Mouse (Mus musculus) adipocyte (in vitro differentiated cells): ENCODE measurements around the gene Zfp410.
"Not testable (repeated sequence)": the region's sequence is repeated elsewhere in the genome, so short reads cannot be mapped to it uniquely, and the experiment has no call there.

ENCODE experiments used
- DNase-seq: peaks from one replicate; pipeline ENCODE4 v3.0.0-alpha.2; 2016; ENCODE audit warnings: low spot score

The Zfp410 gene

GRCm38 (mm10) chr12:84316721-84317621 is at the start of gene Zfp410:
Zfp410 (plus strand) TSS chr12:84316852.
- peak; percentile 75 for DNase-seq

DNA sequence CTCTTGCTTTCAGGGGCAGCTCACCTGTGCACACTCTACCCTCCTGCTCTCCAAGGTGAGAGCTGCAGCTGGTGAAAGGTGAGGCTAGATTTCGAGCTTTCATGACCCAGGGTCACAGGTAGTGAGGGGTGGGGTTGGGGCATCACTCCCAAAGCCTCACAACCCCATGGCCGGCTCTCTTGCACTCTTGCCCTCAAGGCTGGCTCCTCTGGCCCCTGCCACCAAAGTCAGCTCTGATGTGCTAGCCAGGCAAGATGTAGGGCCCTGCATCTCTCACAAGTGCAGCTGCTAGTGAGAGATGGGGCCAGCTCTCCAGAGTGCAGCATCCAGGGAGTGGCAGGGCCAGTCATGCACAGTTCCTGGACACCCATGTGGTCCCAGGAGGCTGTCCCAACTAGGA is 49.4 kb upstream of the Zfp410 start:
- no peak for DNase-seq

DNA sequence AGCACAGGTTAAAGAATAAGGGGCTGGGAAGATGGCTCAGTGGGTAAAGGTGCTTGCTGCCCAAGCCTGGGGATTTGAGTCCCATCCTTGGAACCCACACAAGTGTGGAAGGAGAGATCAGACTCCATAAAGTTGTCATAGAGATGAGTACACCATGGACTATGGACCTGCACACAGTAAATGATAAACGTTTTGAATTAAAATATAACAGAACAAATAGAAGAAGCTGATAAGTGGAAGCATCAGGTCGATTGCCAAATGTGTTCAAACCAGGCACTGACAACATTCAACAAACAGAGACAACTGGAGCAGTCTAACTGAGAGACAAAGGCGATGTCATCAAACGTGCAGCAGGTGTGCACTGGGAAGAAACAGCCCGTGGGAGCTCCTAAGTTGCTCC is 43.3 kb upstream of the Zfp410 start:
- no peak for DNase-seq

- no peak for DNase-seq
Observed at GRCm38 (mm10) chr12:84275288-84275687, 41.4 kb upstream of the Zfp410 start.

- no peak for DNase-seq
Observed at GRCm38 (mm10) chr12:84276288-84276687, 40.4 kb upstream of the Zfp410 start.

GRCm38 (mm10) chr12:84276799-84277198 is 39.9 kb upstream of the Zfp410 start:
- DNase-seq: no peak

DNA sequence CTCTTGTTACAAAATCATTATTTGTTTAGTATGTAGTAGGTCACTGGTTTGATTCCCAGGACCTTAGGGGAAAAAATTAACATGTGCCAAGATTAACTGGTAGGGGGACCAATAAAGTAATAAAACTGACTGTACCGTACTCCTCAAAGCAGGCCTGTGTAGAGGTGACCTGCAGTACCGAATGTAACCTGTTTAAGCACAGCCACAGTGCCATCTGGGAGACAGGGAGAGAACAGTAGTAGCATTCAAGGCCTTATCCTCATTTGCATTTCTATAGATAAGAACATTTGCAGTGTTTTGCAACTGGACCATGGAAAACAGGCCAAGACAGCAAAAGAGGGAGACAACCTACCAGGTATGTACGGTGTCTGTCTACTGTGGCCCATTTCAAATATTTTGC is 38.8 kb upstream of the Zfp410 start:
- DNase-seq: no peak

DNA sequence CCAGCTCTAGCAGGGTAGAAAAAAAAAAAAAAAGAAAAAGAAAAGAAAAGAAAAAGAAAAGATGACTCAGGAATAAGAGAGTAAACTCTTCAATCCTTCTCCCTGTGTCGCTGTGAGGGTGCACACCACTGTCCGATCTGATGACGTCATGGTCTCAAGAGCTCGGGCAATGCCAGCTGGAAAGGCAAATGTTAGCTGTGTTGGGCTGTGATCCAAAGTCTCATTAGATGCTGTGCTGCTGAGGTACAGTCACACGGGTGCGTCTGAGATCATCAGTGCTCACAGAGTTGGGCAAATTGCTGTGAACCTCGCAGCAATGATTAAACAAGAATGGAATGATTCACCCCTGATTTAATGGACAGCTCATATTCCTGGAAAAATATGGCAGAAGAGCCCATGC is 37.8 kb upstream of the Zfp410 start:
- DNase-seq: peak; percentile 65

- peak; percentile 10 for DNase-seq
Observed at GRCm38 (mm10) chr12:84284391-84284790, 32.3 kb upstream of the Zfp410 start.

DNA sequence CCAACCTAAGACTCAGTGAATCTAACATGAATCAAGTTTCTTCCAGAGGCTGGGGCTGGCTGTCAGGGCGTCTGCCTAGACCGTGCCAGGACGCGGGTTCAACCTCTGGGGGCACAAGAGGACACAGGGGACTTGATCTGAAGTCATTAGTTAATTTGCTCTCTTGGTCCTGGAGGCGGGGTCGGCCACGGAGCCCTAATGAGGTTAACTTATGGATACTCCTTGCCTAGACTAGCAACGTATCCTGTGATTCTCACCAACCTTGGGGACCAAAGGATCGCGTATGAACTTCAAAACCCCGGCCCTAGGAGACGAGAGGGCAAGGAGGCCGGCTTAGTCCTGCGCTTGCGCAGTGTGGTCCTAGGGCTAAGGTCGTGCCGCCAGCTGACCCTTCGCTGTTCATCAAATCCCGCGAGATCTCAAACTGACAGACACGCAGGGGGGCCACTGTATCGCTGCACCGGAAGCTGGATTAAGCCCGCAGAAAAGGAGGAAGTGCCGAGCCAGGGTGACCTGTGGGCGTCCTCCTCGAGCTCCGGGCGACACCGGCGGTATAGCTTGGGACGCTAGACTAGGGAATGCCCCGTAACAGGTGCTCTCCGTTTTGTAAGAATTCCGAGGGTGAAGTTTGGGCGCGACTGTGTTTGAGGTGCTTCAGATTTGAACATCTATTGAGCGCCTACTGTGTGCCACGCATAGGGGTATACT is 31.6 kb upstream of the Zfp410 start, which contains the start of gene Ptgr2:
Ptgr2 (plus strand) TSS at position 348 of the 708 bp plus-strand sequence.
- peak; percentile 99 for DNase-seq

- DNase-seq: no peak
Observed at GRCm38 (mm10) chr12:84285593-84285968, 31.1 kb upstream of the Zfp410 start.

- peak; percentile 25 for DNase-seq
Observed at GRCm38 (mm10) chr12:84288461-84288860, 28.2 kb upstream of the Zfp410 start.

DNA sequence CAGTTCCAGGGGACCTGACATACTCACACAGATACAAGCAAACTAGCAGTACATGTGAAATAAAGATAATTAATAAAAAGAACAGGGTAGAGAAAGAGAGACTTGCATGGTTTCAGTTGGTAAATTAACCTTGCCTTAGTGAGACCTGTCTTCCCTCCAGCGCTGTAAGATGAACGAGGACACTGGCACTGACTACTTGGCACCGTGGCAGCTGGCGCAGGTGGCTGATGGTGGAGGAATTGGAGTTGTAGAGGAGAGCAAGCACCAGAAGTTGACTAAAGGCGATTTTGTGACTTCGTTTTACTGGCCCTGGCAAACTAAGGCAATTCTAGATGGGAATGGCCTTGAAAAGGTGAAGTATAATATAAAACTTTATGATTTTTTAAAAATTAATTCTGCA is 18.8 kb upstream of the Zfp410 start:
- DNase-seq: no peak

- no peak for DNase-seq
Observed at GRCm38 (mm10) chr12:84299265-84299664, 17.4 kb upstream of the Zfp410 start.

DNA sequence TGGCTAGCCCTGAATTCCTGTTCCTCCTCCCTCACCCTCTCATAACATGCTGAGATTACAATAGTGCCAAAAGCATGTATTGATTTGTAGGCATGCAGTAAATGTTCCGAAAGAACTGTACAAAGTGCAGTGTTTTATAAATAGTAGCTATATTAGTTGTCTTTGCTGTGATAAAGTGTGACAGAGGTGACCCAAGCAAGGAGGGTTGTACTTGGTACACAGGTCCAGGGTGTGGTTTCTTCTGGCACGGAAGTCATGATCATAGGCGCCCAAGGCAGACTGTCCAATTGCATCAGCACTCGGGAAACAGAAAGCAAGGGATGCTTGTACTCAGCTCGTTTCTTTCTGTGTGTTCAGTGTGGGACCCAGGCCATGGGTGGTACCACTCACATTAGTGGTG is 12.6 kb upstream of the Zfp410 start:
- DNase-seq: peak; percentile 54

DNA sequence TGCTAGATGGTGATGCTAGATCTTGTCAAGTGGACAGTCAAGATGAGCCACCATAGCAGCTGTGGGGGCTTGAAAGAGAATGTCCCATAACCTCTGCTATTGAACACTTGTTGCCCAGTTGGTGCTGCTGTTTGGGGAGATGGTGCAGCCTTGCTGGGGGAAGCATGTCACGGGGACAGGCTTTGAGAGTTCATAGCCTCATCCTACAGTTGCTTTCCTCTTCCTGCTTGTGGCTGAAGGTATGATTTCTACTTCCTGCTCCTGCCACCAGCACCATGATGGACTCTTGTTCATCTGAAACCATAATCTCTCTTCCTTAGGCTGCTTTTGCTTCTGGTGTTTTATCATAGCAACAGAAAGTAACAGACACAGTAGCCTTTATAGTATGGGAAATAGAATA is 12.1 kb upstream of the Zfp410 start:
- DNase-seq: no peak

- no peak for DNase-seq
Observed at GRCm38 (mm10) chr12:84311306-84311705, 5.3 kb upstream of the Zfp410 start.

- no peak for DNase-seq
Observed at GRCm38 (mm10) chr12:84316006-84316405, 646 bp upstream of the Zfp410 start.

DNA sequence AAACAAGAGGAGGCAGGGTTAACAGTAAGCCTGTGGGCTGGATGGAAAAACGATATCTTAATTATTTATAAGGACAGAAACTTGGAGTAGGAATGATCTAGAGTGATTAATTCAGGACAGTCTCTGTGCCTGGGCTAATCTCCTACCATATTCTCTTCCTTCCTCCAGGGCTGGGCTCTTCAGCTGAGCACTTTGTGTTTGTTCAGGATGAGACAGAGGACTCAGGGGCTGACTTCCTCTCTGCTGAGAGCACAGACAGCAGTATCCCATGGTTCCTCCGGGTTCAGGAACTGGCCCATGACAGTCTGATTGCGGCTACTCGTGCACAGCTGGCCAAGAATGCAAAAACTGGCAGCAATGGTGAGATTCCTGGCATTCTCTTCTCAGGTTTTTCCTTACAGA is 10.5 kb downstream of the Zfp410 start:
- peak; percentile 23 for DNase-seq

GRCm38 (mm10) chr12:84336963-84337625 is 20.4 kb downstream of the Zfp410 start:
- DNase-seq: no peak

DNA sequence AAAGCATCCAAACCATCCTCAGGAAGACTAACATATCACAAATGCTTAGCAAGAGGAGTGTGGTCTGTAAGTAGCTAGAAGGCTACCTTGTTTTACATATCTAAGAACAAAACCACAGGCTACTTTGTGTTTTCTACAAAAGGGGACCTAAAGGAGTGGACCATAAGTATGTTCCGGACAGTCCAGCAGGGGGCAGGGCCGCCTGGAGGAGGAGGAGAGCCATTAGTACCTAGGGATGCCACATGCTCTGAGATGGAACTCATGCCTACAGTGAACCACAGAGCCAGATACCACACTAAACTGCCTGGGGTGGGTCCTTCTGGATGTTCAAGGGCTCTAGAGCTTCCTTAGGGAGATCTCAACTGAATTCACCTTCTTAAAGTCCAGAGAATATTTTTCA is 30.5 kb downstream of the Zfp410 start:
- peak; percentile 65 for DNase-seq

DNA sequence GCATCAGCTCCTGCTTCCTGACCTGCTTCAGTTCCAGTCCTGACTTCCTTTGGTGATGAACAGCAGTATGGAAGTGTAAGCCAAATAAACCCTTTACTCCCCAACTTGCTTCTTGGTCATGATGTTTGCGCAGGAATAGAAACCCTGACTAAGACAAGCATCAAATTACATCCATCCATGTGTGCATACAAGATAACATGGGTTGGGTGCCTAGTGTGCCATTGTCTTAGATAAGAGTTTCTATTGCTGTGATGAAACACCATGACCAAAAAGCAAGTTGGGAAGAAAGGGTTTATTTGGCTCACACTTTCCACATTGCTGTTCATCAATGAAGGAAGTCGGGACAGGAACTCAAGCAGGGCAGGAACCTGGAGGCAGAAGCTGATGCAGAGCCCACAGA is 42.0 kb downstream of the Zfp410 start:
- DNase-seq: not testable (repeated sequence)
